Mouse (Mus musculus): ENCODE data around the gene Lca5l. TPM values are rescaled to one million over a fixed set of nuclear protein-coding genes. Genes with fewer than 3 reads are reported as not detected.

Gene Lca5l
- polyA plus RNA-seq, 1 experiment from 2014 or later = 2.1 TPM

- no peaks in the 10 kb centered on the region for H3K4me1 ChIP-seq (replicated peaks; ENCODE audit: control insufficient read depth, insufficient read depth, low read length)
- H3K27me3 ChIP-seq (ENCODE audit: control insufficient read depth, insufficient read depth, low read length) = no peaks in the 10 kb centered on the region
- H3K4me2 ChIP-seq (replicated peaks) = no peak overlapping the region
- no peak for ATAC-seq (ENCODE audit: low FRiP score)
- H3K9ac ChIP-seq = no peak overlapping the region
- no peak overlapping the region for H3K4me3 ChIP-seq (replicated peaks; ENCODE audit: low read length)
- H3K36me3 ChIP-seq (replicated peaks; ENCODE audit: control insufficient read depth, insufficient read depth) = no peaks in the 10 kb centered on the region
- no peak overlapping the region for H3K27ac ChIP-seq
- no peaks in the 10 kb centered on the region for H3K9me3 ChIP-seq (ENCODE audit: control insufficient read depth, low read length)
- DNase-seq (ENCODE audit: low spot score) = no peak
These were observed 12.9 kb downstream of the Lca5l start for GRCm38 (mm10) chr16:96179156-96179555.

GRCm38 (mm10) chr16:96175399-96175798 is 16.7 kb downstream of the Lca5l start:
- Histone ChIP-seq H3K4me2 (replicated peaks) (no peak overlapping the region), H3K27me3 (ENCODE audit: control insufficient read depth, insufficient read depth, low read length) (no peaks in the 10 kb centered on the region), H3K9me3 (ENCODE audit: control insufficient read depth, low read length) (no peaks in the 10 kb centered on the region), H3K4me1 (replicated peaks; ENCODE audit: control insufficient read depth, insufficient read depth, low read length) (no peaks in the 10 kb centered on the region), H3K9ac (no peak overlapping the region), H3K4me3 (replicated peaks; ENCODE audit: low read length) (no peak overlapping the region), H3K27ac (no peak overlapping the region), H3K36me3 (replicated peaks; ENCODE audit: control insufficient read depth, insufficient read depth) (no peaks in the 10 kb centered on the region)
- DNase-seq (ENCODE audit: low spot score) = no peak
- 44% methylated on average over 2 of the region's 2 CpGs for WGBS
- no peak for ATAC-seq (ENCODE audit: low FRiP score)

GRCm38 (mm10) chr16:96173648-96174047 is 18.4 kb downstream of the Lca5l start:
- no peaks in the 10 kb centered on the region for H3K4me1 ChIP-seq (replicated peaks; ENCODE audit: control insufficient read depth, insufficient read depth, low read length)
- no peaks in the 10 kb centered on the region for H3K36me3 ChIP-seq (replicated peaks; ENCODE audit: control insufficient read depth, insufficient read depth)
- WGBS = 80% methylated on average over 8 of the region's 8 CpGs
- H3K9ac ChIP-seq = no peak overlapping the region
- H3K27ac ChIP-seq = no peak overlapping the region
- no peaks in the 10 kb centered on the region for H3K9me3 ChIP-seq (ENCODE audit: control insufficient read depth, low read length)
- no peak overlapping the region for H3K4me3 ChIP-seq (replicated peaks; ENCODE audit: low read length)
- ATAC-seq (ENCODE audit: low FRiP score) = no peak
- no peak for DNase-seq (ENCODE audit: low spot score)
- no peaks in the 10 kb centered on the region for H3K27me3 ChIP-seq (ENCODE audit: control insufficient read depth, insufficient read depth, low read length)
- no peak overlapping the region for H3K4me2 ChIP-seq (replicated peaks)

GRCm38 (mm10) chr16:96168837-96169236 is 23.2 kb downstream of the Lca5l start:
- ATAC-seq (ENCODE audit: low FRiP score) (no peak), DNase-seq (ENCODE audit: low spot score) (no peak)
- whole genome bisulfite sequencing = 88% methylated on average over 4 of the region's 4 CpGs
- H3K4me1 ChIP-seq (replicated peaks; ENCODE audit: control insufficient read depth, insufficient read depth, low read length) = no peaks in the 10 kb centered on the region
- H3K27me3 ChIP-seq (ENCODE audit: control insufficient read depth, insufficient read depth, low read length) = no peaks in the 10 kb centered on the region
- no peak overlapping the region for H3K4me3 ChIP-seq (replicated peaks; ENCODE audit: low read length)
- no peak overlapping the region for H3K4me2 ChIP-seq (replicated peaks)
- H3K9ac ChIP-seq = no peak overlapping the region
- no peak overlapping the region for H3K27ac ChIP-seq
- H3K36me3 ChIP-seq (replicated peaks; ENCODE audit: control insufficient read depth, insufficient read depth) = no peaks in the 10 kb centered on the region
- no peaks in the 10 kb centered on the region for H3K9me3 ChIP-seq (ENCODE audit: control insufficient read depth, low read length)

GRCm38 (mm10) chr16:96165723-96166264 is 26.3 kb downstream of the Lca5l start:
- Histone ChIP-seq H3K4me2 (replicated peaks) (no peak overlapping the region), H3K4me3 (replicated peaks; ENCODE audit: low read length) (no peak overlapping the region), H3K27ac (no peak overlapping the region), H3K36me3 (replicated peaks; ENCODE audit: control insufficient read depth, insufficient read depth) (no peaks in the 10 kb centered on the region), H3K9me3 (ENCODE audit: control insufficient read depth, low read length) (no peaks in the 10 kb centered on the region), H3K4me1 (replicated peaks; ENCODE audit: control insufficient read depth, insufficient read depth, low read length) (no peaks in the 10 kb centered on the region), H3K9ac (no peak overlapping the region), H3K27me3 (ENCODE audit: control insufficient read depth, insufficient read depth, low read length) (no peaks in the 10 kb centered on the region)
- 82% methylated on average over 4 of the region's 4 CpGs for WGBS
- DNase-seq (ENCODE audit: low spot score) (no peak), ATAC-seq (ENCODE audit: low FRiP score) (no peak)

GRCm38 (mm10) chr16:96161336-96161735 is 30.7 kb downstream of the Lca5l start:
- H3K4me2 ChIP-seq (replicated peaks) = no peak overlapping the region
- no peak for DNase-seq (ENCODE audit: low spot score)
- H3K9ac ChIP-seq = no peak overlapping the region
- H3K27me3 ChIP-seq (ENCODE audit: control insufficient read depth, insufficient read depth, low read length) = no peaks in the 10 kb centered on the region
- H3K4me1 ChIP-seq (replicated peaks; ENCODE audit: control insufficient read depth, insufficient read depth, low read length) = peaks cover 12% of the 10 kb centered on the region
- no peaks in the 10 kb centered on the region for H3K9me3 ChIP-seq (ENCODE audit: control insufficient read depth, low read length)
- WGBS = 91% methylated on average over 4 of the region's 4 CpGs
- no peak for ATAC-seq (ENCODE audit: low FRiP score)
- H3K27ac ChIP-seq = no peak overlapping the region
- H3K36me3 ChIP-seq (replicated peaks; ENCODE audit: control insufficient read depth, insufficient read depth) = peaks cover under 1% of the 10 kb centered on the region; the same call in 1 of the 2 replicates
- no peak overlapping the region for H3K4me3 ChIP-seq (replicated peaks; ENCODE audit: low read length)

- no peaks in the 10 kb centered on the region for H3K27me3 ChIP-seq (ENCODE audit: control insufficient read depth, insufficient read depth, low read length)
- WGBS = 74% methylated on average over 1 of the region's 1 CpGs
- no peak for ATAC-seq (ENCODE audit: low FRiP score)
- no peak overlapping the region for H3K4me3 ChIP-seq (replicated peaks; ENCODE audit: low read length)
- DNase-seq (ENCODE audit: low spot score) = no peak
- no peak overlapping the region for H3K4me2 ChIP-seq (replicated peaks)
- H3K27ac ChIP-seq = no peak overlapping the region
- peaks cover 12% of the 10 kb centered on the region for H3K4me1 ChIP-seq (replicated peaks; ENCODE audit: control insufficient read depth, insufficient read depth, low read length)
- peaks cover 4% of the 10 kb centered on the region for H3K36me3 ChIP-seq (replicated peaks; ENCODE audit: control insufficient read depth, insufficient read depth)
- H3K9ac ChIP-seq = no peak overlapping the region
- H3K9me3 ChIP-seq (ENCODE audit: control insufficient read depth, low read length) = no peaks in the 10 kb centered on the region
These were observed 31.1 kb downstream of the Lca5l start for GRCm38 (mm10) chr16:96160927-96161326.

GRCm38 (mm10) chr16:96159794-96160346 is 32.2 kb downstream of the Lca5l start:
- Histone ChIP-seq H3K36me3 (replicated peaks; ENCODE audit: control insufficient read depth, insufficient read depth) (peaks cover 14% of the 10 kb centered on the region), H3K4me2 (replicated peaks) (peak overlapping the region; percentile 94), H3K27me3 (ENCODE audit: control insufficient read depth, insufficient read depth, low read length) (no peaks in the 10 kb centered on the region), H3K9me3 (ENCODE audit: control insufficient read depth, low read length) (no peaks in the 10 kb centered on the region), H3K4me3 (replicated peaks; ENCODE audit: low read length) (peak overlapping the region; percentile 47), H3K4me1 (replicated peaks; ENCODE audit: control insufficient read depth, insufficient read depth, low read length) (peaks cover 12% of the 10 kb centered on the region), H3K27ac (0 out of 2 replicates have a peak overlapping the region, but pooled peaks have one; percentile 77), H3K9ac (peak overlapping the region; percentile 87)
- ATAC-seq (ENCODE audit: low FRiP score) = 0 out of 2 replicates have a peak, but pooled peaks have one; percentile 4
- DNase-seq (ENCODE audit: low spot score) = no peak
- 80% methylated on average over 20 of the region's 20 CpGs for WGBS

GRCm38 (mm10) chr16:96159091-96159731 is 32.9 kb downstream of the Lca5l start:
- H3K4me2 ChIP-seq (replicated peaks) = peak overlapping the region; percentile 94
- H3K4me3 ChIP-seq (replicated peaks; ENCODE audit: low read length) = peak overlapping the region; percentile 47
- H3K27ac ChIP-seq = peak overlapping the region; percentile 77
- WGBS = under 1% methylated on average over 63 of the region's 67 CpGs
- DNase-seq (ENCODE audit: low spot score) (peak; percentile 54), ATAC-seq (ENCODE audit: low FRiP score) (peak; percentile 81)
- peaks cover 21% of the 10 kb centered on the region for H3K36me3 ChIP-seq (replicated peaks; ENCODE audit: control insufficient read depth, insufficient read depth)
- H3K9me3 ChIP-seq (ENCODE audit: control insufficient read depth, low read length) = no peaks in the 10 kb centered on the region
- peak overlapping the region; percentile 87 for H3K9ac ChIP-seq
- peaks cover 12% of the 10 kb centered on the region for H3K4me1 ChIP-seq (replicated peaks; ENCODE audit: control insufficient read depth, insufficient read depth, low read length)
- H3K27me3 ChIP-seq (ENCODE audit: control insufficient read depth, insufficient read depth, low read length) = no peaks in the 10 kb centered on the region
